Mouse (Mus musculus) spleen, adult 2 months (tissue): ENCODE data around the gene Zfp872.

Source experiments
- CTCF ChIP-seq: fragments of 200-500 bp; IDR thresholded peaks from 2 replicates; pipeline ENCODE4 v1.5.1; 2011; ENCODE audit warnings: mild to moderate bottlenecking, inconsistent platforms; ENCODE audit not compliant: insufficient read depth, insufficient read length, insufficient replicate concordance; ENCODE audit errors: extremely low read depth
- POLR2A ChIP-seq: fragments of 200-500 bp; IDR thresholded peaks from 2 replicates; pipeline ENCODE4 v1.6.1; 2011; ENCODE audit warnings: low read depth, low read length, inconsistent platforms

DNA sequence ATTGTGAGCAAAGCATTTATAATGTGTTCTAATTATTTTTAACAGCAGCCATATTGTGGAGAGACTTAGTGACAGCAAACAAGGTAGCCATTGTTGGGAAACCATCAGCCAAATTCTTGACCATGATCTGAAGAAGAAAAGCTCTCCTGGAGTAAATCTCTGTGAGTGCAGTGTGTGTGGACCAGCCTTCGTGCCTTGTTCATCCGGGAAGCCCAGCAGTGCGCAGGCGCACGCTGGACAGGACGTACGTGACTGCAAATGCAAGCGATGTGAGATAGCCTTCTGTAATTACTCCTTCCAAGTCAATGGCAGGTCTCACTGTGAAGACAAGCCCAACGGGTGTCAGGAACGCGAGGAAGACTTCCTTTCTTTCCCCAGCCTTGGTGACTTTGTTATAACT, 18.6 kb upstream of the Zfp872 start:
- TF ChIP-seq CTCF, result no peak
- TF ChIP-seq POLR2A, result no peak
